Comparison of ENCODE assay signal across 8 mouse cellular contexts in the genomic region with DNA sequence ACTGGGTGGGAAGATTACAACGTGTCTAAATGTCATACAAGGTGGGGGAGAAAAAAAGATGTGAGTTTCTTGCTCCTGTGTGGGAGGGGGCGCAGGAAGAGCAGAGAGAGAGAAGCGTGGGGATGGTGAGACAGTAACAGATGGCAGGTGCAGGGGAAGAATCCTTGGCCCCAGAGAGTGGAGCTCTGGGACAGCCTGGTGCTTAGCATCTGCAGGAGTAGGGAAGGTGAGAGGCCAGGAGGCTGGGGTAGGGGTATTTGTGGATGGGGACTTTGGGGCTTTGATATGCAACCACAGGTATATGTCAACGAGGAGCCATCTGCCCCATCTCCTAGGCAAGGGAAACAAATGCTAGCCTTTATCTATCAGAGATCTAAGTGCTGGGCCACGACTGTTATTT. TPM values are rescaled to one million over a fixed set of nuclear protein-coding genes. Genes with fewer than 3 reads are reported as not detected.
DNase-seq lines count a peak whose midpoint lies in the region; ATAC-seq and TF ChIP-seq lines count a peak whose summit lies in the region.

No protein-coding gene starts in this region.

- no peaks in the 10 kb centered on the region for H3K27me3 ChIP-seq in thymus, adult 2 months (ENCODE audit: control insufficient read depth, insufficient read depth, low read length)
- H3K27me3 ChIP-seq in liver, embryonic 12.5 days (replicated peaks), result no peaks in the 10 kb centered on the region
- H3K27me3 ChIP-seq in lung, postnatal 0 days (replicated peaks; ENCODE audit: insufficient read depth, low read length), result no peaks in the 10 kb centered on the region

- H3K4me3 ChIP-seq in thymus, adult 2 months (ENCODE audit: control insufficient read depth, insufficient read depth, low read length), result no peak overlapping the region
- H3K4me3 ChIP-seq in liver, embryonic 12.5 days, result peak overlapping the region; percentile 88; the same call in 1 of the 2 replicates
- no peak overlapping the region for H3K4me3 ChIP-seq in lung, postnatal 0 days (ENCODE audit: low read depth, low read length)

- H3K4me1 ChIP-seq in thymus, adult 2 months (replicated peaks; ENCODE audit: control insufficient read depth, insufficient read depth, low read length), result peaks cover 10% of the 10 kb centered on the region
- H3K4me1 ChIP-seq in liver, embryonic 12.5 days, result peaks cover 69% of the 10 kb centered on the region
- H3K4me1 ChIP-seq in lung, postnatal 0 days (ENCODE audit: insufficient read depth, low read depth, low read length), result no peaks in the 10 kb centered on the region; the same call in 1 of the 2 replicates

- H3K27ac ChIP-seq in thymus, adult 2 months (ENCODE audit: control insufficient read depth, insufficient read depth, low read length), result peak overlapping the region; percentile 28
- H3K27ac ChIP-seq in liver, embryonic 12.5 days, result peak overlapping the region; percentile 97
- H3K27ac ChIP-seq in lung, postnatal 0 days (ENCODE audit: low read length), result no peak overlapping the region

- TF ChIP-seq POLR2A in thymus, adult 2 months (IDR thresholded peaks at IDR 0.05; ENCODE audit: control insufficient read depth, extremely low read depth, insufficient read depth, low read length, poor library complexity), result no peak

- no peak for TF ChIP-seq CTCF in thymus, adult 2 months (IDR thresholded peaks at IDR 0.05; ENCODE audit: borderline replicate concordance, control insufficient read depth, extremely low read depth, insufficient read depth, low read length, poor library complexity)
- TF ChIP-seq CTCF in lung, postnatal 0 days (IDR thresholded peaks at IDR 0.05), result no peak

- 61% methylated on average over 5 of the region's 5 CpGs for WGBS in thymus, adult 2 months
- WGBS in liver, embryonic 12.5 days (ENCODE audit: insufficient replicate concordance), result 42% methylated on average over 5 of the region's 5 CpGs
- 76% methylated on average over 5 of the region's 5 CpGs for WGBS in lung, postnatal 0 days

- H3K9ac ChIP-seq in liver, embryonic 12.5 days, result peak overlapping the region; percentile 91
- no peak overlapping the region for H3K9ac ChIP-seq in lung, postnatal 0 days (replicated peaks; ENCODE audit: low read depth)

- H3K4me2 ChIP-seq in liver, embryonic 12.5 days, result peak overlapping the region; percentile 72
- no peak overlapping the region for H3K4me2 ChIP-seq in lung, postnatal 0 days (replicated peaks; ENCODE audit: low read depth, low read length)

- no peaks in the 10 kb centered on the region for H3K36me3 ChIP-seq in thymus, adult 2 months (ENCODE audit: control insufficient read depth, insufficient read depth, low read length)
- peaks cover 8% of the 10 kb centered on the region for H3K36me3 ChIP-seq in liver, embryonic 12.5 days
- H3K36me3 ChIP-seq in lung, postnatal 0 days (ENCODE audit: insufficient read depth, low read length), result no peaks in the 10 kb centered on the region

- H3K9me3 ChIP-seq in liver, embryonic 12.5 days (replicated peaks), result no peaks in the 10 kb centered on the region
- no peaks in the 10 kb centered on the region for H3K9me3 ChIP-seq in lung, postnatal 0 days (ENCODE audit: low read length)

- ATAC-seq in cerebellum, adult (ENCODE audit: insufficient number of reproducible peaks, low FRiP score, low TSS enrichment), result peak; percentile 27; the same call in 1 of the 2 replicates
- no peak for ATAC-seq in liver, embryonic 12.5 days
- no peak for ATAC-seq in lung, postnatal 0 days

- DNase-seq in cerebellum, postnatal 4 days (ENCODE audit: low spot score in 2 of 2), result no peak
- peak; percentile 31 for DNase-seq in thymus, adult 2 months
- DNase-seq in thymus, adult 18-20 months, result no peak
- DNase-seq in natural killer cell, adult 2 months (ENCODE audit: low spot score in 2 of 2), result no peak
- DNase-seq in layer of hippocampus, adult 18-20 months (ENCODE audit: low spot score in 2 of 2), result no peak
- no peak for DNase-seq in lung, postnatal 0 days (ENCODE audit: low spot score)

- TF ChIP-seq EP300 in lung, postnatal 0 days (IDR thresholded peaks at IDR 0.05), result no peak

RNA-seq across cellular contexts. Expression of a gene that starts 26.4 kb away (rescaled TPM):
- 11.2 and 14.1 TPM in 2 replicates for polyA plus RNA-seq in thymus, adult 2 months (2012; rRNA removed)
- polyA plus RNA-seq in liver, embryonic 12.5 days (2016; fragmentation: Nextera tagmentation; extraction: Ambion mirVana), result 21.0 and 22.9 TPM in 2 replicates
- total RNA-seq in layer of hippocampus, adult 18-20 months (2021), result 10 to 100 TPM; 45.7 to 47.2 TPM
- 19.9 and 21.2 TPM in 2 replicates for polyA plus RNA-seq in lung, postnatal 0 days (2015; fragmentation: Nextera tagmentation; extraction: Ambion mirVana)

RNA-seq across cellular contexts. Expression of a gene that starts 36.9 kb away (rescaled TPM):
- 6.5 and 6.8 TPM in 2 replicates for polyA plus RNA-seq in thymus, adult 2 months (2012; rRNA removed)
- polyA plus RNA-seq in liver, embryonic 12.5 days (2016; fragmentation: Nextera tagmentation; extraction: Ambion mirVana), result 23.1 and 24.1 TPM in 2 replicates
- total RNA-seq in layer of hippocampus, adult 18-20 months (2021), result 1 to 10 TPM; 9.1 to 9.5 TPM
- polyA plus RNA-seq in lung, postnatal 0 days (2015; fragmentation: Nextera tagmentation; extraction: Ambion mirVana), result 13.0 and 16.0 TPM in 2 replicates

RNA-seq across cellular contexts. Expression of a gene that starts 45.0 kb away (rescaled TPM):
- 17.0 and 18.9 TPM in 2 replicates for polyA plus RNA-seq in thymus, adult 2 months (2012; rRNA removed)
- 140 and 142 TPM in 2 replicates for polyA plus RNA-seq in liver, embryonic 12.5 days (2016; fragmentation: Nextera tagmentation; extraction: Ambion mirVana)
- total RNA-seq in layer of hippocampus, adult 18-20 months (2021), result 100 to 1,000 TPM; 158 to 171 TPM
- 166 and 175 TPM in 2 replicates for polyA plus RNA-seq in lung, postnatal 0 days (2015; fragmentation: Nextera tagmentation; extraction: Ambion mirVana)
